Mouse (Mus musculus) MEL-GATA-1-ER (cell line): Measurements from ENCODE around the gene Mlec.

Source experiments
- DNase-seq: peaks from one replicate; pipeline ENCODE4 v3.0.0-alpha.2; 2012; ENCODE audit warnings: low read depth; ENCODE audit errors: extremely low read depth

Gene Mlec

GRCm38 (mm10) chr5:115158040-115158983 is at the start of gene Mlec:
Mlec (minus strand) TSS chr5:115158179.
- DNase-seq: peak; percentile 90

- DNase-seq: no peak
Observed at GRCm38 (mm10) chr5:115207244-115207643, 49.3 kb upstream of the Mlec start.

DNA sequence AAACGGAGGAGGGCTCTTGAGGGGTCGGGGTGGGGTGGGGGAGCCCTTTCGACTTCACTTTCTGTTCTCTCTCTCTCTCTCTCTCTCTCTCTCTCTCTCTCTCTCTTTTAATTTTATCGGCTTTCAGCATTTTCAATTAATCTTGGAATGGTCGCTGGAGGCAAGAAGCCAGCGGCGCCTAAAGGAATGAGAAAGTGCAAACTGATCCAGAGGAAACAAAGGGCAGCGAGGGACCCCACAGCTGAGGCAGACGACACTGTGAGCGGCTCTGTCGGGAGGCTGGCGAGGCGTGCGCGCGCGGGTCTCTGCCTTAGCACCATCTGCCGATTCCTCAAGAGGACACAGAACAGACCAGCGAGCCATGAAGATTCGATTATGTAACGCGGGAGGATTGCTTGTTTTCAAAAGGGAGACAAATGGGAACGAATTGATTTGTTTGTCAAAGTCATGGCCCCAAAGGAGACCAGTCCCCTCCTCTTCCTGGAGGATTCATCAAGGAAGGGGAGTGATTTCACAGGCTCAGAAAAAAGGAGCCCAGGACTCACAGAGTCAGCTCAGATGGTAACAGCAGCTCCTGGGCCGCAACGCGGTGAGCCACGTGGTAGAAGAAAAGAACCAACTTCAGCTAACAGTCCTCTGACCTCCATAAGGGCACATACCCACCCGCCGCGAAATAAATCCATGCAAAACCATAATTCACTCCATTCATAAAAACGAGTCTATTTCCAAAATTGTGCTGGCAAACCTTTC is 46.8 kb upstream of the Mlec start:
- no peak for DNase-seq

DNA sequence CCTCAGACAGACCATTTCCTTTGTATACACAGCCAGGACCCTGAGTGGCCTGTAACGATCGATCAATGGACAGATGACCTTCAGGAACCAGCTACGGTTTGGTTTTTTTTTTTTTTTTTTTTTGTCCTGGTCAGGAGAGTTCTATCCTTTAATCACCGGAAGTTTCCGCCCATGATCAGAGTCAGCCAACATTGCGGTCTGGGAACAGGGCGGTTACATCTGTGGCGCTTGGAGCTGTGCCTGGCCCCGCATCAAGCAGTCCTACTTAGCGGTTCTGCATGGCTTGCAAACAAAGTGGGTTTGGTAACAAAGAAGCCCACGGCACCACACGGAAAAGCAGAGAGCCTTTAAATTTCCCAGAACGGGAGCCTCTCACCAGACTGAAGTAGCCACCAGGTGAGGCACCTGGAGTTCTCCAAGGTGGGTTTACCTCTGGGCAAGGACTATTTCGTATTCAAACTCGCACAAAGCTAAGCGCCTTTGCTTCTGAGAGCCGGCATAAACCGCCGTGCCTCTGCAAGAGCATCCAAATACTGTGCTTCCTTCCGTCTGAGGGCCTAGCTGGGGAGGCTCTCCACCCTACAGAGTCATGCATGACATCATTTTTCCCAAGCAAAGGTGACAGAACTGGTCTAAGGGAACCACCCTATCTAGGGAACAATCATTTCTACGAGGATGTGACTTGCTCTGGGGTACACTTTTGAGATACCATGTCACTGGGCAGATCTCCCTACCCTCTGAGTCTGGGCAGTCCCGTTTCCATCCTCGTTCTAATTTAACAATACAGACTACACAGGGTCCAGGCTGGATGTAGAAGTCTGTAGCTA is 46.0 kb upstream of the Mlec start:
- DNase-seq: no peak

DNA sequence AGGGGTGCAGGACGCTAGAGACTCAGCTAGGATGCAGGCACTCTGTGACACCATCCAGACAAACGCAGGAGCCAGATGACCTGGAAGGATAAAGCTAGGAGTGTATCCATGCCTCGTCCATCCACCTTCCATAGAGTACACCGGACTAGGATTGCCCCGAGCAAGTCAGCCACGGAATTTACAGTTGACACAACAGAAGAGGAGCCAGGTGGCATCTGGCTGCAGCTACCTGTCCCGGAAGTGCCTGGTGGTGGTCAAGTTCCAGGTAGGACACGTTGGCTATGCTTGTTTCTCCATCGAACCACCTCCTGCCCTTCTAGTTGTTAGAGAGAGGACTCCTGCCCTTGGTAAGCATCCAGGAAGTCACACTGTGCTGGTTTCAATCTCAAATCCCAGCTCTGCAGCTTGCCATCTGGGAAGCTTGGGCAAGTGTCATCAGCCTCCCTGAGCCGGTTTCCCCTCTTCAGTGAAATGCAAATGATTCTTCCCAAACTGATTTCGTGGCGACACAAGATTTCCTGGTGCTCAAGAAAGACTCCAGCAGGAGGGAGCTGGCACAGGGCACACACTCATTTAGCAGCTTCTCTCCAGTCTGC is 36.7 kb upstream of the Mlec start:
- no peak for DNase-seq

DNA sequence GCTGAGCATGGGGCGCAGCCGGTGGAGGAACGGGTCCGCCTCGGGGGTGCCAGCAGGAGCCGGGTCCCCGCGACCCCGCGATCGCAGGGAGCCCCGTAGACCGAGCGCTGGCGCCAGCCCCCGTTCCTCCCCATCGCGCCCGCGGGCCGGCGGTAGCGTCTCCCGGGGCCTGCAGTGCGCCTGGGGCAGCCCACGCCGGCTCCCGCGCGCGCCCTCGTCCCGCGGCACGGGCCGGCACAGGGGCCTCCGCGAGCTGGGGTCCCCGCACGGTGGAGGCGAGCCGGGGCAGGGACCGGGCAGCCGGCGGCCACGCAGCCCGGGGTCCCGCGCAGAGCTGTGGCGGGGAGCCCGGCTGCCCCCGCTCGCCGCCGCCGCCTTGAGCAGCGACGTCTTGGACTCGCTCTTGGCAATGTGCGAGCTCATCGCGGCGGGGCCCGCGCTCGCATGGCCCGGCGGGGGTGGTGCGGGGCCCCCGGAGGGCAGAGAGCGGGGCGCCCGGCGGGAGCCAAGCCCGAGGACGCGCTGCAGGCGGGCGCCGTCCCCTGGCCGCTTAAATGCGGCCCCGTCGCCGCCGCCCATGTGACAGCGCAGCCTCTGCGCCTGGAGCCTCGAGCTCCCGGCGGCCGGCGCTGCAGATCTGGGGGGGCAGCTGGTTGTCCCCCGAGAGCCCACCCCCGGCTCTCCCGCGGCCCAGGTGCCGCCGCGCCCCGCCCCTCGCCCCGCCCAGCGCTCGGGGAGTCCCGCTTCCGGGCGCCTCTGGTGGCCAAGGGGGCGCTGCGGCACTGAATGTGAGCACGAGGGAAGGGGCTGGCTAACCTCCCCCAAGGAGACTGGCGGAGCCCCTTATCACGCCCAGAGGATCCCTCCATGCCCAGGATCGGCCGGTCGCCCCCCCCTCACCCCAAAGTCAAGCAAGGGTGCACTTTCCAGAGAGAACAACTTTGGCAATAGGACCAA is 36.0 kb upstream of the Mlec start, which contains the start of gene Cabp1:
Gene Cabp1, minus strand, starts transcription at position 713 of the 957 bp plus-strand sequence.
- DNase-seq: no peak

GRCm38 (mm10) chr5:115193226-115193625 is 35.2 kb upstream of the Mlec start:
- DNase-seq: no peak

- no peak for DNase-seq
Observed at GRCm38 (mm10) chr5:115192828-115193195, 34.8 kb upstream of the Mlec start.

DNA sequence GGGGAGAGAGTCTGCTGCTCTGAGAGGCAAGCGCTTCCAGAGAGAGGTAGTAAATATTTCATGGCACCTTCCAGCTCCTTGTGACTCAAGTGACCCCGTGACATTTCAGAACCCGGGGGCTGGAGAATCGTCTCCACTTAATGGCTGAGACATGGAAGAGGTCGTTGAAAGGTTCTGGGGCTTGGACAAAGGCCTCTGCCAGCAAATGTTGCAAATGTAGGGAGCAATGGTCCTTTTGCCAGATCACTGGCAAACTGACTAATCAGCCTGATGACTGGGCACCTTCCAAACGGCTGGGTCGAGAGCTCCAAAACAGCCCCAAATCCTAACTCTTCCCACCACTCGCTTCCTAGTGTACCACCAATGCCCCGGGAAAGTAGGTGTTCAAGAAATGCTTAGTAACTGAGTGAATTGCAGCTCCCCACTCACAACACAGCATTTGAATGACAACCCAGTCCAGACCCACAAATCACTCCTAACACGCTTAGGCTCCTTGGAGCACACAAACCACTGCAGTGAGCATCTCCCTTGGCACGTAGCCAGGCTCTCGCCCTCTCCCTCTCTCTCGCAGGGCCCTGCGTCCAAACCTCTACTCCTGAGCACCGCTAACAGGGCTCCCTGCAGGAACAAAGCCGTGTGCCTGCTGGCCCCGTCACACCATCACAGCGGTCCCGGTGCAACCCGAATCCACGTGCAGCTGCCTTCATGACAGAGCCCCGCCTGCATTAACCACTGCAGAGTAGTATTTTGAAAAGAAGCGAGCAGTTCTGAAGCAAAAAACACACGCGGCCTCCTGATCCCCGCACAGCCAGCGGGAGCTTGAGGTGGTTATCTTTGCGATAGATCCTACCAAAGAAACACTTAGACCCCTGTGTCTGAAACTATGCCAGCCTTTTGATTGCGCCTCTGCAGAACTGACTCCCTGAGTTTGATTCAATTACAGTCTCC is 34.2 kb upstream of the Mlec start:
- no peak for DNase-seq

DNA sequence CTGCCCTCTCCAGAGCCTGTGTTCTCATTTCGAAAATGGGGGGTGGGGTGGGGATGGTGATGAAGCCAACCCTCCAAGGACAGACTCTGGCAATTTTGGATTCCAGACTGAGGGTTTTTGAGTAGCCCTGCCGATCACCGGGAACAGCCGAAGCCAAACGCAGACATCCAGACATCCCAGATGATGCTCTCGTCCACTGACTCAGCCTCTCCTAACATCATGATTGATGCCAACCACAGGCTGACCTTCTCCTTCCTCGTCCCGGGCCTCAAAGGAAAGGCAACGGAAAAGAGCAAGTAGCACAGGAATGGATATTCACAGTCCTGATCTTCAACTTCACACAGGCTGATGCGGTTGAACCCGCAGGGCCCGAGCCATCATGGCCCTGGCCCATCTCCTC is 32.1 kb upstream of the Mlec start:
- no peak for DNase-seq

- no peak for DNase-seq
Observed at GRCm38 (mm10) chr5:115188824-115189223, 30.8 kb upstream of the Mlec start.

GRCm38 (mm10) chr5:115187188-115188131 is 29.5 kb upstream of the Mlec start:
- peak; percentile 80 for DNase-seq

- no peak for DNase-seq
Observed at GRCm38 (mm10) chr5:115186371-115187073, 28.5 kb upstream of the Mlec start.

DNA sequence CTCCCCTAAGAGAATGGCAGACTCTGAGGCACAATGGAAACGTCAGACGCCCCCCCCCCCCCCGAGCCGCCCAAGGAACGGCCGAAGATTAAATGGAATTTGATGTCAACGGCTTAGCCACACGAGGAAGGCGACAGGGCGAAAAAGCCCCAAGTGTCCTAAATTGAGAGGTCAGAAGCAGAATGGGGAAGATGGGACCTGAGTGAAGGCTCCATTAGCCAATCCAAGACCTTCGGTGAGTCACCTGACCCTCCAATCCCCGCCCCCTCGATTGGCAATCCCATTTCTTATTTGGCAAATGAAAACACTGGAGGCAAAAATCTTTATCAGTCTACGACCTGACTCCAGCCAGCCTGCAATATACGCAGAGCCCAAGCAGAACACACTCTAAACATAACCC is 26.7 kb upstream of the Mlec start:
- DNase-seq: no peak

- no peak for DNase-seq
Observed at GRCm38 (mm10) chr5:115183482-115183881, 25.5 kb upstream of the Mlec start.

DNA sequence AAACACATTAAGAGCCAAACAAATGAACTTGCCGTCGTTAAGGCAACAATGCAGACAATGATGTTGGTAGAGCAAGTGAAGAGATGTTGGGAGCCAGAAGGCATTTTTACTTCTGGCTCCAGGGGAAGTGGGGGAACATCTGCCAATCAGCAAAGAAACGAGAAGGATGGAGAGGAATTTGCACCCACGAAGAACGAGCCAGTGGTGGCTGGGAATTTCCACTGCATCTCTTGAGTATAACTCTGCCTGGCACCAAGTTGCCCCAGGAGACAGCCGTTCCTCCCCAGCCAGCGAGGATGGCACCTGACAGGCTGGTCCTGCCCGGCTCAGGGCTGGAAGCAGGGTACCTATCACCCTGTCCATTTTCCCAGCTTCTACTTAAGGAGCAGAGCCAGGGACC is 24.9 kb upstream of the Mlec start:
- DNase-seq: no peak
